Mouse (Mus musculus) ovary, adult 10 weeks (tissue): ENCODE data around the gene Abhd15. TPM values are rescaled to one million over a fixed set of nuclear protein-coding genes. Genes with fewer than 3 reads are reported as not detected.

ENCODE experiments used
- polyA plus RNA-seq: library from polyadenylated mRNA; stranded (reverse); fragments of 350-450 nt; fragmentation: Illumina TruSeq; extraction: RNeasy Lipid Tissue Mini Kit (QIAGEN cat#74804); gene quantifications from one replicate; pipeline ENCODE4 v1.2.3, GENCODE M21; 2014

Abhd15 gene
- polyA plus RNA-seq = 0.29 TPM

GRCm38 (mm10) chr11:77514832-77515636 is at the start of gene Abhd15:
TSS of gene Abhd15 (plus strand) at chr11:77515121.

DNA sequence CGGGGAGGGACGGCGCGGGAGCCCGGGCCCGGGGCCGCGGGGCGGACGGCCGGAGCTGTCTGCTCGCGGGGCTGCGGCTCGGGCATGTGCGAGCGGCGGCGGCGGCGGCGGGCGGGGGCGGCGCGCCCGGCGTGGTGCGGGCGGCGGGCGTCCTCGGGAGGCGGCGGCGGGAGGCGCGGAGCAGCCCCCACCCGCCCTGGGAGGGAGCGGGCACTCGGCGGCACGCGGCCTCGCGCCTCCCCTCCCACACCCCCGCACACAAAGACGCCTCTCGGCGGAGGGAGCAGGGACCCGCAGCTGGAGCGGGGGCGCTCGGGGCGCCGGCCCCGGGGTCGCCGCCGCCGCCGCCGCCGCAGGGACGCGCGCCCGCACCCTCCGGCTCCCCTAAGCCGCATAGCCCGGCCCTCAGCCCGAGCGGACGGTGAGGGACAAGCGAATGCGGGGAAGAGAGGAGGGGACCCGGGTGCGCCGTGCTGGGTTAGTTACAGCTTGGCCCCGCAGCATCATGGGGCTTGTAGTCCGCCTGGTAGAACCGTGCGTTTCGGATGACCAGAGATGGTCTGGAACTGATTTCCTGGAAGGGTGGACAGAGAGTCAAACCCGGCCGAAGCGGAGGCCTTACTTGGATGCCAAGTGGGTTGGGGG is 25.2 kb upstream of the Abhd15 start, which contains the start of gene Ankrd13b:
Gene Ankrd13b, minus strand, starts transcription at position 88 of the 645 bp plus-strand sequence.

DNA sequence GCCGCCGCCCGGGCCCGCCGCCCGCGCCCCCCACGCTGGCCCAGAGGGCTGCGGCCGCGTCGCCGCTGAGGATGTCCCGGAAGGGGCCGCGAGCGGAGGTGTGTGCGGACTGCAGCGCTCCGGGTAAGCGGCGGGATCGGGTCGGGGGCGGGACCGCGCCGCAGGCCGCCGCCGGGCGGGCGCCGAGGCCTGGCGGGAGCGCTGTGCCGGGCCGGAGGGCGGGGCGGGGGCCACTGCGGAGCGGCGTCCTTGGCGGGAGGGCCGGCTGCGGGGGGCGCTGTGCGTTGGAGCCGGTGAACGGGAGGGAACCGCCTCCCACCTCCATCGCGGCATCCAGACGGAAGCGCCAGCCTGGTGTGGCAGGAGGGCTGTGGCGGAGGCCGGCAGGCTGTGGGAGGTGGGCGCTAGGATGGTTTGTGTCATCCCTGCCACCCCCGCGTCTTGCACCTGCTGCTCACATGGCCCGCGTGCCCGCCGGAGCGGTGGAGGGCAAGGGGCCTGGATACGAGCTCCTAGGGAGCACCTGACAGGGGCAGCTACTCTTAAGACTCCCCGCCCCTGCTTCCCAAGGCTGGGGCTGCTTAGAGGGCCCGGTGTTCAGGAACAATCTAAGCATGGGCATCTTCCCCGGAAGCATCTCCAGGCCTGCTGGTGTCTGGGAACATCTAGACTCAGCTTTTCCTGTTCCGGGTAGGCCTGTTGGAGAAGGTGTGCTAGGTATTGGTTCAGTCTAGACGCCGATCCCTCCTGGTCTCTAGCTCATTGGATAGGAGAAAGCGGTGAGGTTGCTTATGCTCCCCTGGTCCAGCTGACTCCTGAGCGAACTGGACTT is 21.2 kb upstream of the Abhd15 start, which contains the start of gene Git1:
Gene Git1, plus strand, starts transcription at position 51 of the 832 bp plus-strand sequence.

GRCm38 (mm10) chr11:77515637-77516552 is 974 bp downstream of the Abhd15 start, which contains the start of gene Trp53i13:
TSS of gene Trp53i13 (minus strand) at chr11:77515980.

GRCm38 (mm10) chr11:77519043-77519442 is 4.1 kb downstream of the Abhd15 start, which contains the start of gene Gm10392:
TSS of gene Gm10392 (minus strand) at chr11:77519198.

Other genes with a start within 250 kb of the Abhd15 start
- gene Coro6, start 52.7 kb upstream of the Abhd15 start, polyA plus RNA-seq = 0.20 TPM
- not detected for gene Ankrd13b, start 25.4 kb upstream of the Abhd15 start, polyA plus RNA-seq
- gene Git1, start 21.6 kb upstream of the Abhd15 start, polyA plus RNA-seq = 0.54 TPM
- not detected for gene Trp53i13, start 859 bp downstream of the Abhd15 start, polyA plus RNA-seq
- gene Gm10392, start 4.1 kb downstream of the Abhd15 start, polyA plus RNA-seq = not detected
- 105 TPM for gene Taok1, start 92.7 kb downstream of the Abhd15 start, polyA plus RNA-seq
- gene Nufip2, start 171.0 kb downstream of the Abhd15 start, polyA plus RNA-seq = 114 TPM
- gene Cryba1, start 210.2 kb downstream of the Abhd15 start, polyA plus RNA-seq = not detected
- 18.5 TPM for gene Myo18a, start 248.1 kb downstream of the Abhd15 start, polyA plus RNA-seq